Mouse (Mus musculus): ENCODE data around the gene A830018L16Rik. TPM values are rescaled to one million over a fixed set of nuclear protein-coding genes. Genes with fewer than 3 reads are reported as not detected.
A peak's percentile ranks its signal among the peaks of the same experiment; 100 is the strongest.

A830018L16Rik gene
- polyA plus RNA-seq, 1 experiment from 2014 or later, result 0.41 TPM

- no peak for DNase-seq (ENCODE audit: low spot score)
- H3K4me1 ChIP-seq, result no peaks in the 10 kb centered on the region
- no peak overlapping the region for H3K27ac ChIP-seq
- no peaks in the 10 kb centered on the region for H3K36me3 ChIP-seq
- no peak overlapping the region for H3K4me3 ChIP-seq
- H3K9me3 ChIP-seq, result peaks cover 4% of the 10 kb centered on the region; the same call in 1 of the 2 replicates
- no peaks in the 10 kb centered on the region for H3K27me3 ChIP-seq (ENCODE audit: insufficient read depth, poor library complexity, severe bottlenecking)
These were observed 330.9 kb downstream of the A830018L16Rik start for GRCm38 (mm10) chr1:11744749-11745314.

DNA sequence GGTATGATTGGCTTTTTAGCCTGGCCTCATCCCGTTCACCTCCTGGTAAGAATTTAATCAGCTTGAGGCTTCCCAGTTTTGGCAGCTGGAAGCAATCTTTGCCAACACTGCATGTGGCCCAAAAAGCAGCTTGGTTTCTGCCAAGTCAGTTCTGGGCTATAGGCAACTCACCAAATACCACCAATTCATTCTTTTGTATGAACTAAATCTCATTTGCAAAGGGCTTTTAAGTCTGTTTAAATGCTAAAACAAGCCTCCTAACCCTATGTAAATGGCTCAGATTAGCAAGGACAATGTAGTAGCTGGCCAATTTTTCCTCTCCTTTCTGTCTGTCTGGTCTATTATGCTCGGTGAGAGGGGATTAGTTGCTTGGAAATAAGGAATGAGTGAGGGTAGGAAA lies 334.5 kb downstream of the A830018L16Rik start:
- H3K27ac ChIP-seq, result no peak overlapping the region
- WGBS, result 56% methylated on average over 2 of the region's 2 CpGs
- H3K9me3 ChIP-seq, result peaks cover 4% of the 10 kb centered on the region; the same call in 1 of the 2 replicates
- no peaks in the 10 kb centered on the region for H3K4me1 ChIP-seq
- no peaks in the 10 kb centered on the region for H3K36me3 ChIP-seq
- no peak overlapping the region for H3K4me3 ChIP-seq
- no peak for DNase-seq (ENCODE audit: low spot score)
- H3K27me3 ChIP-seq (ENCODE audit: insufficient read depth, poor library complexity, severe bottlenecking), result no peaks in the 10 kb centered on the region

GRCm38 (mm10) chr1:11750065-11750464 lies 336.2 kb downstream of the A830018L16Rik start:
- Histone ChIP-seq H3K36me3 (no peaks in the 10 kb centered on the region), H3K4me1 (no peaks in the 10 kb centered on the region), H3K27ac (no peak overlapping the region), H3K9me3 (peaks cover 4% of the 10 kb centered on the region; the same call in 1 of the 2 replicates), H3K4me3 (no peak overlapping the region), H3K27me3 (ENCODE audit: insufficient read depth, poor library complexity, severe bottlenecking) (no peaks in the 10 kb centered on the region)
- no peak for DNase-seq (ENCODE audit: low spot score)

GRCm38 (mm10) chr1:11750607-11751006 lies 336.7 kb downstream of the A830018L16Rik start:
- H3K4me3 ChIP-seq, result no peak overlapping the region
- 68% methylated on average over 2 of the region's 2 CpGs for WGBS
- H3K27me3 ChIP-seq (ENCODE audit: insufficient read depth, poor library complexity, severe bottlenecking), result no peaks in the 10 kb centered on the region
- H3K9me3 ChIP-seq, result peaks cover 4% of the 10 kb centered on the region; the same call in 1 of the 2 replicates
- no peak overlapping the region for H3K27ac ChIP-seq
- DNase-seq (ENCODE audit: low spot score), result no peak
- H3K4me1 ChIP-seq, result no peaks in the 10 kb centered on the region
- H3K36me3 ChIP-seq, result no peaks in the 10 kb centered on the region

- H3K4me3 ChIP-seq, result no peak overlapping the region
- H3K36me3 ChIP-seq, result no peaks in the 10 kb centered on the region
- H3K27ac ChIP-seq, result no peak overlapping the region
- H3K27me3 ChIP-seq (ENCODE audit: insufficient read depth, poor library complexity, severe bottlenecking), result no peaks in the 10 kb centered on the region
- no peak for DNase-seq (ENCODE audit: low spot score)
- H3K9me3 ChIP-seq, result no peaks in the 10 kb centered on the region; the same call in 1 of the 2 replicates
- no peaks in the 10 kb centered on the region for H3K4me1 ChIP-seq
These were observed 338.1 kb downstream of the A830018L16Rik start for GRCm38 (mm10) chr1:11751996-11752395.

DNA sequence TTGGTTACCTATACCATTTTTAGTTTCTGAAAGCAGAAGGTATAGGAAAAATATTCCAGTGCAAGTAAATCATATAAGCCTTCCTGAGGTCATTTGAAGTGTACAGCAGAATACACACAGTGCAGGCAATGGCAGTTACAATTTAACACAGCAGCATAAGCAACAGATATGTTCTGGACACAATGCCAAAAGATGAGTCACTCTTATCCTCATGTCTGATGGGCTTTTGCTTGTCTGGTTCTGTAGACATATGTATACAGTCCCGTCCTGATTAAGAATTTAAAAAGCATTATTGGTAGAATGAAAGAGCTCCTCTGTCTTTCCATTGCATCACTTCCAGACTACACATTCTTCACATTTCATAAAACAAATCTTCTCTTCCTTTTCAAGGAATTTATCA lies 374.4 kb downstream of the A830018L16Rik start:
- no peaks in the 10 kb centered on the region for H3K27me3 ChIP-seq (ENCODE audit: insufficient read depth, poor library complexity, severe bottlenecking)
- WGBS, result 73% methylated on average over 1 of the region's 1 CpGs
- no peak overlapping the region for H3K4me3 ChIP-seq
- H3K27ac ChIP-seq, result no peak overlapping the region
- no peak for DNase-seq (ENCODE audit: low spot score)
- H3K4me1 ChIP-seq, result no peaks in the 10 kb centered on the region
- no peaks in the 10 kb centered on the region for H3K9me3 ChIP-seq
- no peaks in the 10 kb centered on the region for H3K36me3 ChIP-seq

- no peak overlapping the region for H3K27ac ChIP-seq
- no peaks in the 10 kb centered on the region for H3K4me1 ChIP-seq
- no peaks in the 10 kb centered on the region for H3K27me3 ChIP-seq (ENCODE audit: insufficient read depth, poor library complexity, severe bottlenecking)
- H3K9me3 ChIP-seq, result no peaks in the 10 kb centered on the region
- no peak for DNase-seq (ENCODE audit: low spot score)
- H3K36me3 ChIP-seq, result no peaks in the 10 kb centered on the region
- no peak overlapping the region for H3K4me3 ChIP-seq
- 71% methylated on average over 2 of the region's 2 CpGs for WGBS
These were observed 378.9 kb downstream of the A830018L16Rik start for GRCm38 (mm10) chr1:11792820-11793219.

- H3K9me3 ChIP-seq, result no peaks in the 10 kb centered on the region
- H3K4me1 ChIP-seq, result no peaks in the 10 kb centered on the region
- no peak overlapping the region for H3K4me3 ChIP-seq
- no peaks in the 10 kb centered on the region for H3K36me3 ChIP-seq
- no peaks in the 10 kb centered on the region for H3K27me3 ChIP-seq (ENCODE audit: insufficient read depth, poor library complexity, severe bottlenecking)
- no peak overlapping the region for H3K27ac ChIP-seq
- WGBS, result 65% methylated on average over 2 of the region's 2 CpGs
- DNase-seq (ENCODE audit: low spot score), result no peak
These were observed 381.8 kb downstream of the A830018L16Rik start for GRCm38 (mm10) chr1:11795666-11796065.

DNA sequence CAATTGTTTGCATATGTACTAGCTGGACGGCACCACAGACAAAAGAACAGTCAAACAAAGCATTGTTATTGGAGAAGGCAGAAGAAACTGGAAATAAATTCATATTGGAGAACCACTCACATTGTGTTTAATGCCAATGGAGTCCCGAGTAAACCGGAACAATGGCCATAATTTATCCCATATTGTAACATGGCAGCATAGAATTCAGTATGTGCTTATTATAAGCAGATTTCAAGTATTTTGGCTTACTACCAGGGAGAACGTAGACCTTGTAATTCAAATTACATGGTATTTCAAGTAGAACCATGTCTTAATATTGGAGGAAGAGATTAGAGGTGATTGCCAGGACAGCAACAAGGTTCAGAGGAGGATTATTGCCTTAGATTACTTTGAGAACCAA lies 458.9 kb downstream of the A830018L16Rik start:
- no peak for DNase-seq (ENCODE audit: low spot score)
- Histone ChIP-seq H3K4me3 (no peak overlapping the region), H3K36me3 (no peaks in the 10 kb centered on the region), H3K27me3 (ENCODE audit: insufficient read depth, poor library complexity, severe bottlenecking) (no peaks in the 10 kb centered on the region), H3K9me3 (no peaks in the 10 kb centered on the region), H3K4me1 (no peaks in the 10 kb centered on the region), H3K27ac (no peak overlapping the region)
- WGBS, result 84% methylated on average over 4 of the region's 4 CpGs

DNA sequence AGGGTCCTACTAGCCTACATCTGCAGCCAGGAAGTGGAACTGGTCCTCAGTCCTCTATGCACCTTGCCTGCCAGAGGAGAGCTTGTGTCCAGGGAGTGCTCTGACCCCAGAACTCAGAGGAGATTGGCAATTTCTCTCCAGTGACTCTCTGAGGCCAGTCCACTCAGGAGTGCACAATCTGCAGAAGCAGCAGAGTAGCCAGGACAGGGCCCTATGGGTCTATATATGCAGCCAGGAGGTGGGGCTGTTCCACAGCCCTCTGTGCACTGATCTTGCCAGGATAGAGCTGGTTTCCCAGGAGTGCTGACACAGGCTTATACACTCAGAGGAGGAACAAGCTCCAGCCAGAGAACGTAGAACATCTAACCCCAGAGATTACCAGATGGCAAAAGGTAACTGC lies 459.7 kb downstream of the A830018L16Rik start:
- Histone ChIP-seq H3K4me3 (no peak overlapping the region), H3K36me3 (no peaks in the 10 kb centered on the region), H3K27me3 (ENCODE audit: insufficient read depth, poor library complexity, severe bottlenecking) (no peaks in the 10 kb centered on the region), H3K4me1 (no peaks in the 10 kb centered on the region), H3K27ac (no peak overlapping the region), H3K9me3 (no peaks in the 10 kb centered on the region)
- no peak for DNase-seq (ENCODE audit: low spot score)
- WGBS, result 73% methylated on average over 1 of the region's 1 CpGs

GRCm38 (mm10) chr1:11881706-11882105 lies 467.8 kb downstream of the A830018L16Rik start:
- no peak overlapping the region for H3K4me3 ChIP-seq
- H3K27me3 ChIP-seq (ENCODE audit: insufficient read depth, poor library complexity, severe bottlenecking), result no peaks in the 10 kb centered on the region
- no peak for DNase-seq (ENCODE audit: low spot score)
- H3K27ac ChIP-seq, result no peak overlapping the region
- WGBS, result 33% methylated on average over 2 of the region's 2 CpGs
- no peaks in the 10 kb centered on the region for H3K36me3 ChIP-seq
- no peaks in the 10 kb centered on the region for H3K4me1 ChIP-seq
- no peaks in the 10 kb centered on the region for H3K9me3 ChIP-seq

DNA sequence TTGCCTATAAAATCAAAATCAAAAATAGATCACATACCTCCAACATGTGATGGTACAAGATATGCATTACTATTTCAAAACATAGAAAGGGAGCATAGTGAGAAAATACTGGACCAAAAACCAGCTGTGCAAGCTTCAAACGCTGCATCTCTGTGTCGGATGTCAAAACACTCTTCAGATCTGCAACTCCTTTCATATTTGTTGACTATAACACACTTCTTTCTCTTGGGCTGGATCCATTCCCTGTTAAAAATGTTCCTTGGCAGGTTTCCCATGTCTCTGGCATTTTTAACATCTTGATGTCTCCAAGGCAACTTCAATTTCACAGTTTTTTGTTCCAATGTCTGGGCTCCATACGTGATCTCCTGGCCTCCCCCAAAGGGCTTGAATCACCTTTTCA lies 481.8 kb downstream of the A830018L16Rik start:
- DNase-seq (ENCODE audit: low spot score), result no peak
- Histone ChIP-seq H3K9me3 (no peaks in the 10 kb centered on the region), H3K4me3 (no peak overlapping the region), H3K36me3 (no peaks in the 10 kb centered on the region), H3K27ac (no peak overlapping the region), H3K4me1 (no peaks in the 10 kb centered on the region), H3K27me3 (ENCODE audit: insufficient read depth, poor library complexity, severe bottlenecking) (no peaks in the 10 kb centered on the region)
- WGBS, result 88% methylated on average over 3 of the region's 3 CpGs

- Histone ChIP-seq H3K4me1 (no peaks in the 10 kb centered on the region), H3K4me3 (no peak overlapping the region), H3K27ac (no peak overlapping the region), H3K27me3 (ENCODE audit: insufficient read depth, poor library complexity, severe bottlenecking) (no peaks in the 10 kb centered on the region), H3K36me3 (no peaks in the 10 kb centered on the region), H3K9me3 (no peaks in the 10 kb centered on the region)
- DNase-seq (ENCODE audit: low spot score), result no peak
These were observed 502.0 kb downstream of the A830018L16Rik start for GRCm38 (mm10) chr1:11915873-11916272.

DNA sequence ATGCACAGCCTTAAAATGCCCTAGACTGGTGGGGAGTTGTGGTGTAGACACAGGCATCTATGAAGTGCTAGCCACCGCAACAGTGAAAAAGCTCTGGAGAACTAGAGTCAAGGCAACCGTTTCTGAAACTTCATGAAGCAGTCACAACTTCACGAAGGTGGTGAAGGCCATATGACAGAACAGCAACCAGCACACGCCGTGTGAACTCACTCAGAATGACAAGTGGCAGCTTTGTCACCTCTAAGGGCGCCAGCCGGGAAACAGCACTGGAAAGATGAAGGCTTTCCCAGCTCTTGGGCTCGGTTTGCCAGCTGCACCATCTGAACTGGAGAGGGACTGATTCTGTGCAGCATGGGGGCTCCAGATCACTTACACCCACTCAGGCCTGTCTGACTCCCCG lies 523.1 kb downstream of the A830018L16Rik start:
- H3K9me3 ChIP-seq, result no peaks in the 10 kb centered on the region
- H3K36me3 ChIP-seq, result no peaks in the 10 kb centered on the region
- H3K27me3 ChIP-seq (ENCODE audit: insufficient read depth, poor library complexity, severe bottlenecking), result no peaks in the 10 kb centered on the region
- H3K4me3 ChIP-seq, result no peak overlapping the region
- DNase-seq (ENCODE audit: low spot score), result peak; percentile 75
- H3K27ac ChIP-seq, result no peak overlapping the region
- WGBS, result 51% methylated on average over 9 of the region's 9 CpGs
- no peaks in the 10 kb centered on the region for H3K4me1 ChIP-seq

All from heart, embryonic 10.5 days (tissue).